Mouse (Mus musculus) limb, embryonic 15.5 days (tissue): ENCODE measurements around the gene Tapbpl. TPM values are rescaled to one million over a fixed set of nuclear protein-coding genes. Genes with fewer than 3 reads are reported as not detected.
"Not testable (repeated sequence)": the region's sequence is repeated elsewhere in the genome, so short reads cannot be mapped to it uniquely, and the experiment has no call there.

ENCODE experiments used
- ATAC-seq: fragments of 200-750 bp; cut with Nextera tagmentation; 2 replicates; pipeline ENCODE4 v1.8.0; 2017; ENCODE audit warnings: low read depth, moderate TSS enrichment; ENCODE audit not compliant: insufficient number of reproducible peaks, low FRiP score, low TSS enrichment
- H3K27ac ChIP-seq: fragments of 300-500 bp; sonication (generic); 2 replicates; pipeline ENCODE4 v1.5.1; 2015; ENCODE audit warnings: moderate library complexity, mild to moderate bottlenecking, inconsistent platforms
- H3K27me3 ChIP-seq: fragments of 300-500 bp; sonication (generic); 2 replicates; pipeline ENCODE4 v1.6.1; 2015; ENCODE audit warnings: inconsistent platforms
- H3K36me3 ChIP-seq: fragments of 300-500 bp; sonication (generic); 2 replicates; pipeline ENCODE4 v1.6.1; 2015; ENCODE audit warnings: inconsistent platforms
- H3K4me1 ChIP-seq: fragments of 300-500 bp; sonication (generic); 2 replicates; pipeline ENCODE4 v1.6.1; 2015; ENCODE audit warnings: inconsistent platforms
- H3K4me2 ChIP-seq: fragments of 300-500 bp; sonication (generic); 2 replicates; pipeline ENCODE4 v1.6.1; 2015; ENCODE audit warnings: mild to moderate bottlenecking, inconsistent platforms
- H3K4me3 ChIP-seq: fragments of 300-500 bp; sonication (generic); 2 replicates; pipeline ENCODE4 v1.5.1; 2015; ENCODE audit warnings: mild to moderate bottlenecking, inconsistent platforms
- H3K9ac ChIP-seq: fragments of 300-500 bp; sonication (generic); 2 replicates; pipeline ENCODE4 v1.6.1; 2015; ENCODE audit warnings: inconsistent platforms
- H3K9me3 ChIP-seq: fragments of 300-500 bp; sonication (generic); 2 replicates; pipeline ENCODE4 v1.6.1; 2016; ENCODE audit warnings: inconsistent platforms
- WGBS: fragments of 180-500 bp; shearing (Covaris S2); methylation state at CpG from one replicate; pipeline ENCODE4 v1.1.7; 2015; 5-methylcytosine and 5-hydroxymethylcytosine counted together
- polyA plus RNA-seq: library from polyadenylated mRNA; unstranded; fragments of >200 nt; fragmentation: Nextera tagmentation; extraction: Ambion mirVana; gene quantifications from 2 replicates; pipeline ENCODE4 v1.2.1, GENCODE M21; 2015

Gene Tapbpl
- 4.9 and 5.7 TPM in 2 replicates for polyA plus RNA-seq

- WGBS: 10% methylated on average over 16 of the region's 16 CpGs
Measured at GRCm38 (mm10) chr6:125231117-125232044, at the start of gene Tapbpl. Gene Tapbpl (minus strand): TSS chr6:125231860.

DNA sequence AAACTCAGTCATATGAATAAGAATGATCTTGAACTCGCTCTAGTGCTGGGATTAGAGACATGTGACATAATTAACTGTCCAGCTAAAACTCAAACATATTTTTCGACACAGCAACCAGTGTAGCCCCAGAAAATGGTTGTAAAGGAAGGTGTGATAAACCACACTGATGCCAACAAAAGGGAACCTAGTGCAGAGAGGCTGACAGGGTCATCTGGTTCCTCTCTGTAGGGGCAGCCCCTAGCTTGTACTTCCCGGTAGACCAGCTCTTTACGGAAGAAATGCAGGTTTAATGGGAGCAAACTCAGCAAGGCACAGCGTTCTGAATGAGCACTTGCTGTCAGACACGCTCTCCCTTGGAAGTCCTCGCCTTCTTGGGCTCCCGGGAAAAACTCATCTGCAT lies 48.1 kb upstream of the Tapbpl start:
- ATAC-seq: no peak
- 50% methylated on average over 8 of the region's 8 CpGs for WGBS
- no peak overlapping the region for H3K27ac ChIP-seq

More at GRCm38 (mm10) chr6:125231117-125232044, at the start of gene Tapbpl:
- H3K36me3 ChIP-seq: peaks cover 3% of the 10 kb centered on the region; the same call in 1 of the 2 replicates
- H3K27me3 ChIP-seq: no peaks in the 10 kb centered on the region
- peak; percentile 22 for ATAC-seq
- H3K4me3 ChIP-seq: peak within 1 kb of the TSS; percentile 48
- peak within 1 kb of the TSS; percentile 81 for H3K27ac ChIP-seq
- peak within 1 kb of the TSS; percentile 93 for H3K4me2 ChIP-seq
- peak within 1 kb of the TSS; percentile 46 for H3K9ac ChIP-seq
- peaks cover 18% of the 10 kb centered on the region for H3K4me1 ChIP-seq
- H3K9me3 ChIP-seq: no peaks in the 10 kb centered on the region

DNA sequence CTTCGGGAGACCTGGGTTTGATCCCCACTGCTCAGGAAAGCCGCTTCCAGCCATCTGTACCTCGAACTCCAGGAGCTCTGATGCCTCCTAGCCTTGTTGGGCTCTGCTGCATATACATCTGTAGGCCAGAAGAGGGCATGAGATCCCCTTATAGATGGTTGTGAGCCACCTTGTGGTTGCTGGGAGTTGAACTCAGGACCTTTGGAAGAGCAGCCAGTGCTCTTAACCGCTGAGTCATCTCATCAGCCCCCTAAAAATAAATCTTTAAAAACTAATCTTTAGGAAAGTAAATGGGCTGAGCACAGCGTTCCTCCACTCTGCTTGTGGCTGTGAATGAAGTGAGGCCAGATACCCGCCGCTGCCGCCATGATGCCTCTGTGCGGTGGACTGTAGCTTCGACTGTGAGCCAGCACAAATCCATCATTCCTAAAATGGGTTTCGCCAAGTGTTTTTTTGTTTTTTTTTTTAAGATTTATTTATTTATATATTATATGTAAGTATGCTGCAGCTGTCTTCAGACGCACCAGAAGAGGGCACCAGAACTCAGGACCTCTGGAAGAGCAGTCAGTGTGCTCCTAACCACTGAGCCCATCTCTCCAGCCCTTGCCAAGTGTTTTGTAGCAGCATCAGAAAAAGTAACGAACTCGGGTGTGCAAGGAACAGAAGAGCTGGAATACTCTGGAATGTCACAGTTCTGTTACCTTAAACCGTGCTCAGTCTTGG lies 43.3 kb upstream of the Tapbpl start:
- no peak overlapping the region for H3K9ac ChIP-seq
- ATAC-seq: no peak
- peaks cover 6% of the 10 kb centered on the region; the same call in 1 of the 2 replicates for H3K4me1 ChIP-seq
- H3K4me2 ChIP-seq: no peak overlapping the region
- no peaks in the 10 kb centered on the region for H3K36me3 ChIP-seq
- no peaks in the 10 kb centered on the region for H3K9me3 ChIP-seq
- no peak overlapping the region for H3K27ac ChIP-seq
- no peak overlapping the region for H3K4me3 ChIP-seq
- WGBS: 56% methylated on average over 15 of the region's 15 CpGs
- peaks cover 4% of the 10 kb centered on the region for H3K27me3 ChIP-seq

More for the DNA sequence above, 48.1 kb upstream of the Tapbpl start:
- H3K9ac ChIP-seq: no peak overlapping the region
- no peaks in the 10 kb centered on the region for H3K4me1 ChIP-seq
- H3K27me3 ChIP-seq: no peaks in the 10 kb centered on the region; the same call in 1 of the 2 replicates
- H3K36me3 ChIP-seq: no peaks in the 10 kb centered on the region
- no peaks in the 10 kb centered on the region for H3K9me3 ChIP-seq
- no peak overlapping the region for H3K4me2 ChIP-seq
- H3K4me3 ChIP-seq: no peak overlapping the region

DNA sequence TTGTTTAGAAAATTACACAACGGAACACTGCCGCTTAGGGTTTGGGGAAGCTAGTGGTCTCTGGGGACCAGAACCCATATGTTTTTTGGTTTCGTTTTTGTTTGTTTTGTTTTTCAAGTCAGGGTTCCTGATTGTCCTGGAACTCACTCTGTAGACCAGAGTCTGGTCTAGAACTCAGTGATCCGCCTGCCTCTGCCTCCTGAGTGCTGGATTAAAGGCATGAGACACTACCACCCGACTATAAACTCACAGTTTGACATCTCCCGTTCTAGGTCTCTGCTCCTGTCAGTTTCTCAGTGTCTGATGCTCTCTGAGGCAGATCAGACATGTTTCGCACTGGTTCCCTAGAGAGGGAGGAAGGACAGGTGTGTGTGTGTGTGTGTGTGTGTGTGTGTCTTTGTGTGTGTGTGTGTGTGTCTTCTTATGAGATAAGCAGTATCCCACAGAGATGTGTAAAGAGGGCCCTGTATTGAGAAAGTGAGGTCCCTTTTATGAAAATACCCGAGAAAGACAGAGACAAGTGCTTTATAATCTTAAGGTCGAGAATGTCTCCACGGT lies 40.6 kb upstream of the Tapbpl start:
- Histone ChIP-seq H3K4me3 (no peak overlapping the region), H3K36me3 (no peaks in the 10 kb centered on the region), H3K27me3 (peaks cover 4% of the 10 kb centered on the region), H3K4me2 (no peak overlapping the region), H3K9ac (no peak overlapping the region), H3K4me1 (peaks cover 6% of the 10 kb centered on the region; the same call in 1 of the 2 replicates), H3K27ac (no peak overlapping the region), H3K9me3 (no peaks in the 10 kb centered on the region)
- ATAC-seq: no peak
- 72% methylated on average over 10 of the region's 10 CpGs for WGBS

DNA sequence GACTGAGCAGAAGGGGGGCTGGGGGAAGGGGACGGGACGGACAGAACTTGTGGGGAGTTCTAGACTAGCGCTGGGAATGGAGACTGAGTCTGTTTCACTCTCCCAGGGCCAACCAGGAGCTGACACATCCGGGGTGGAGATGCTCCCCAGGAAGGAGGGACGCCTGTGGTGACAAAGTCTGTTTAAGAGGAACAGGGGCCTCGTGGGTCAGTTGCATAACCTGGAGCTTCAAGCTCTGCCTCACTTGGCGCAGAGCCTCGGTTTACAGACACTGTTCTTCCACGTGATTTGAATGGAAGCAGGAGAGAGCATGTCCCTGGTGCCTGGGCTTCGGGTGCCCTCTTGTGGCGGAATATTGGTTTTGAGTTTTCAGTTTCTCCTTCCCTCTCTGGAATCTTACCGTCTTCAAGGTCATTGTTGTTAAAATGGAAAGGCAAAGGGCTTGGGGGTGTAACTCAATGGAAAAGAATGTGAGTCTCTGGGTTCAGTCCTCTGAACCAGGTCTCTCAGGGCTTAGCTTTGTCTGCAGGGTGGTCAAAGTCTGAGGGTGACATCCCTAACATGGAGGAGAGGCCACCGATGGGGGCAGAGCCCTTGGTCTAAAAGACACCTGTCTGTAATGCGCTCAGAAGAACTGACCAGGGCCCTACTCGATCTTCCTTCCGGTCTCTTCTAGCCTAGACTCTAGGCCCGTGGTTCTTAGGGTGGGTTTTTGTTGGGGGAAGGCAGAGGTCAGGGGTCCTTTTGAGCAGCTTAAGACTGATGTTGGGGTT lies 40.0 kb upstream of the Tapbpl start:
- H3K27me3 ChIP-seq: peaks cover 4% of the 10 kb centered on the region
- H3K4me1 ChIP-seq: peaks cover 6% of the 10 kb centered on the region; the same call in 1 of the 2 replicates
- H3K36me3 ChIP-seq: no peaks in the 10 kb centered on the region
- H3K9me3 ChIP-seq: no peaks in the 10 kb centered on the region
- 17% methylated on average over 17 of the region's 17 CpGs for WGBS
- peak; percentile 82; the same call in 1 of the 2 replicates for ATAC-seq
- H3K4me2 ChIP-seq: peak overlapping the region; percentile 63
- peak overlapping the region; percentile 20 for H3K4me3 ChIP-seq
- no peak overlapping the region for H3K27ac ChIP-seq
- 0 out of 2 replicates have a peak overlapping the region, but pooled peaks have one; percentile 17 for H3K9ac ChIP-seq

- no peak overlapping the region for H3K4me3 ChIP-seq
- no peaks in the 10 kb centered on the region for H3K36me3 ChIP-seq
- H3K4me2 ChIP-seq: no peak overlapping the region
- 0 out of 2 replicates have a peak, but pooled peaks cover 3% of the 10 kb centered on the region for H3K27me3 ChIP-seq
- WGBS: 49% methylated on average over 6 of the region's 6 CpGs
- no peaks in the 10 kb centered on the region for H3K9me3 ChIP-seq
- H3K4me1 ChIP-seq: peaks cover 6% of the 10 kb centered on the region; the same call in 1 of the 2 replicates
- no peak overlapping the region for H3K27ac ChIP-seq
- ATAC-seq: no peak
- no peak overlapping the region for H3K9ac ChIP-seq
Measured at GRCm38 (mm10) chr6:125268799-125269198, 37.1 kb upstream of the Tapbpl start.

DNA sequence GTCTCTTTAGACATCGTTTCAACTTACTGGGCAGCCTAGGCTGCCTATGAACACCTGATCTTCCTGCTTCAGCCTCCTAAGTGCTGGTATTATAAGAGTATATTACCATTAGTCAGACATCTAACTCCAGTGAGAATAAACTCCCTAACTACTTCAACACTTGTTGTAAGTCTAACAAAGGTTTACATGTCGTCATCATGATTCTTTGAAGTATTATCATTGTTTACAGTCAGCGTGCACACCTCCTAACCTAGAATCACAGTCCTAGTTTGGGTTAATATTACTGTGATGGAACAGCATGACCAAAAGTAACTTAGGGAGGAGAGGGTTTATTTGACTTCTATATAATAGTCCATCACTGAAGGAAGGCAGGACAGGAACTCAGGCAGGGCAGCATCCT lies 35.8 kb upstream of the Tapbpl start:
- no peaks in the 10 kb centered on the region for H3K36me3 ChIP-seq
- no peak overlapping the region for H3K4me3 ChIP-seq
- peaks cover 6% of the 10 kb centered on the region; the same call in 1 of the 2 replicates for H3K4me1 ChIP-seq
- H3K4me2 ChIP-seq: no peak overlapping the region
- H3K27ac ChIP-seq: no peak overlapping the region
- H3K27me3 ChIP-seq: 0 out of 2 replicates have a peak, but pooled peaks cover 3% of the 10 kb centered on the region
- WGBS: 74% methylated on average over 3 of the region's 3 CpGs
- no peak overlapping the region for H3K9ac ChIP-seq
- ATAC-seq: no peak
- no peaks in the 10 kb centered on the region for H3K9me3 ChIP-seq

- not testable (repeated sequence) for H3K9me3 ChIP-seq, ATAC-seq, H3K27ac ChIP-seq, H3K36me3 ChIP-seq, H3K9ac ChIP-seq, H3K4me3 ChIP-seq, H3K27me3 ChIP-seq, H3K4me2 ChIP-seq, H3K4me1 ChIP-seq
- 59% methylated on average over 6 of the region's 6 CpGs for WGBS
Measured at GRCm38 (mm10) chr6:125266600-125266999, 34.9 kb upstream of the Tapbpl start.

GRCm38 (mm10) chr6:125266091-125266490 lies 34.4 kb upstream of the Tapbpl start:
- no peaks in the 10 kb centered on the region for H3K9me3 ChIP-seq

DNA sequence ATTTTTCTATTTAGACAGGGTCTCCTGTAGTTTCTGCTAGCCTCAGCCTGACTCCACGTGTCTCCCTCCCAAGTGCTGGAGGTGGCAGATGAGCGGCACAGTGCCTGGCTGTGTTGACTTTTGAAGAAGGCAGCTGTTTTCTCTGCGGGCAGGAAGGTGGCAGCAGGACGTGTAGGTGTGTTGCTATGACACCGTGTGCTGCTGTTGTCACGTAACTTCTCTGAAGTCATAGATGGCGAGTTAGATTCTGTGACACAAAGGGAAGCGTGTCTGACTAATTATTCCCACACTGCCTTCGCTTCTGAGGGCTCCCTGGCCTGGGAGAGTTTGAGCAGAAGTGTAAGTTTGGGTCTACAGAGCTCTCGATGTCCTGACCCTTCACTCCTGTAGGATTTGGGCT lies 33.6 kb upstream of the Tapbpl start:
- 0 out of 2 replicates have a peak, but pooled peaks cover 3% of the 10 kb centered on the region for H3K27me3 ChIP-seq
- H3K36me3 ChIP-seq: no peaks in the 10 kb centered on the region
- no peaks in the 10 kb centered on the region for H3K9me3 ChIP-seq
- no peak overlapping the region for H3K27ac ChIP-seq
- ATAC-seq: no peak
- 49% methylated on average over 10 of the region's 10 CpGs for WGBS
- no peak overlapping the region for H3K4me3 ChIP-seq
- no peak overlapping the region for H3K4me2 ChIP-seq
- no peaks in the 10 kb centered on the region for H3K4me1 ChIP-seq
- no peak overlapping the region for H3K9ac ChIP-seq

More at GRCm38 (mm10) chr6:125266091-125266490, 34.4 kb upstream of the Tapbpl start:
- no peak overlapping the region for H3K4me3 ChIP-seq
- no peaks in the 10 kb centered on the region for H3K4me1 ChIP-seq
- no peaks in the 10 kb centered on the region for H3K36me3 ChIP-seq
- H3K4me2 ChIP-seq: no peak overlapping the region
- H3K9ac ChIP-seq: no peak overlapping the region
- no peak overlapping the region for H3K27ac ChIP-seq
- 67% methylated on average over 13 of the region's 13 CpGs for WGBS
- no peak for ATAC-seq
- H3K27me3 ChIP-seq: 0 out of 2 replicates have a peak, but pooled peaks cover 3% of the 10 kb centered on the region

DNA sequence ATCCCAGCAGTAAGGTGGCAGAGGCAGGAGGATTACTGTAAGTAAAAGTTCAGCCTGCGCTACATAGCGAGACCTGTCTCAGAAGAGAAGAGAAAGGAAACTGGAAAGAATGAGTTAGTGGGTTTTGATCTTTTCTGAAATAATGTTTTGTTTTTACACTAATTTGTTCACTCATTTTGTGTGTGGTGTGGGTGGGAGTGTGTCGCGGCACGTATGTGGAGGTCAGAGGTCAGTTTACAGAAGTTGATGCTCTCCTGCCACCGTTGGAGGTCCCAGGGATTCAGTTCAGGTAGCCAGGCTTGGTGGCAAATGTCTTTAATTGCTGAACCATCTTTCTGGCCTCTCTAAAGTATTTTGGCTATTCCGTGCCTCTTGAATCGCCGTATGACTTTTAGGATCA lies 32.6 kb upstream of the Tapbpl start:
- 88% methylated on average over 9 of the region's 9 CpGs for WGBS
- H3K27me3 ChIP-seq: 0 out of 2 replicates have a peak, but pooled peaks cover 3% of the 10 kb centered on the region
- no peak overlapping the region for H3K4me3 ChIP-seq
- H3K27ac ChIP-seq: no peak overlapping the region
- no peaks in the 10 kb centered on the region for H3K4me1 ChIP-seq
- no peaks in the 10 kb centered on the region for H3K9me3 ChIP-seq
- ATAC-seq: no peak
- no peaks in the 10 kb centered on the region for H3K36me3 ChIP-seq
- no peak overlapping the region for H3K4me2 ChIP-seq
- H3K9ac ChIP-seq: no peak overlapping the region
